Mouse (Mus musculus): ENCODE data around the gene Nudc.
A peak's percentile ranks its signal among the peaks of the same experiment; 100 is the strongest.

Nudc gene

DNA sequence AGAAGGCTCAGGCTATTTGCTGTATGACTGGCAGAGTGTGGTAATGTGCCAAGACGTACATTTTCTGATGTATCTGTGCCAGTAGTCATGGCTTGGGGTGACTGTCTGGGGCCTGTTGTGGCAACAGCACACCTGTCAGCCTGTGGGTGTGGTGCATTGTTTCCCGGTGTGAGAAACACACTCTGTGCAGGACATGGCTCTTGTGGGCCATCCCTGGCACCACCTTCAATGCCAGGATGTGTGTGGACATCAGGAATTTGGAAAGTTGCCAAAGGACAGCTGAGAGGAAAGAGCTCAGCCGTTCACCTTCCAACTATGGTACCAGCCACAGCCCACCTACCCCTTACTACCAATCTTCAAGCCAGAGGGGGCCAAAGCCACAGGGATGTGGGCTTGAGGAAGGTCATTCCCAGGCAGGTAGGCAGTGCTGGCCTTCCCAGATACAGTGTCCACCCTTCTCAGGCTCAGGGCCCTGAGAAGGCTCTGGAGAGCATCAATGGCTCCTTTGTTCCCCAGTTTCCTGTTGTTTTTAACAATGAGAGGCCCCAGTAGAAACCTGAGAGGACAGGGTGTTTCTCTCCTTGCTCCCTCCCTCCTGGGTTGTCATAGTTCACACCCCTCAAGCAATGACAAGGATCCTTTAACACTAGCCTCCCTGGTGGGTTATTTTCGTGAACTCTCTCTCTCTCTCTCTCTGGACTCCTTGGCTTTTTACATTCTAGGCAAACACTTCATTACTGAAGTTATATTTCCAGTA, 56.1 kb downstream of the Nudc start:
- no peak for DNase-seq (ENCODE audit: low spot score)

- no peak for DNase-seq (ENCODE audit: low spot score)
These were observed 57.0 kb downstream of the Nudc start for GRCm38 (mm10) chr4:133488619-133489392.

DNA sequence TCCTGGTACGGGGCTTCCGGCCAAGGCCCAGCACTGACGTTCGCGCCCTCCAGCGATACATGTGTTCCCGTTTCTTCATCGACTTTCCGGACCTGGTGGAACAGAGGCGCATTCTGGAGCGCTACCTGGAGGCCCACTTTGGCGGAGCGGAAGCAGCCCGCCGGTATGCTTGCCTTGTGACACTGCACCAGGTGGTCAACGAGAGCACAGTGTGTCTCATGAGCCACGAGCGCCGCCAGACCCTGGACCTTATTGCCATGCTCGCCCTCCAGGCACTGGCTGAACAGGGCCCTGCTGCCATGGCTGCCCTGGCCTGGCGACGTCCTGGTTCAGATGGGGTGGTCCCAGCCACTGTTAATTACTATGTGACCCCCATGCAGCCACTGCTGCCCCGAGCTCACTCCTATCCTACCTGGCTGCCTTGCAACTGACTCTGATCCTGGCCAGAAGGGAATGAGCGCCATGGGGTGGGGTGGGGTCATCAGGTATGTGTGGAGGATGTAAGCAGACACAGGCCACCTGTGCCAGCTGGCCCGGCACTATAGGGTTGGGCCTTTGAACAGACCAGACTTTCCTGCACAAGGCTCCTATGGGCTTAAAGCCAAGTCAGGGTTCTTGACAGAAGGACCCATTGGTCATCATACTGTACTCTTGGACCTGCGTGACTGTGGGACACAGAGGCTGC, 59.0 kb downstream of the Nudc start:
- DNase-seq (ENCODE audit: low spot score) = no peak

GRCm38 (mm10) chr4:133485691-133486425, 59.9 kb downstream of the Nudc start:
- DNase-seq (ENCODE audit: low spot score) = no peak

DNA sequence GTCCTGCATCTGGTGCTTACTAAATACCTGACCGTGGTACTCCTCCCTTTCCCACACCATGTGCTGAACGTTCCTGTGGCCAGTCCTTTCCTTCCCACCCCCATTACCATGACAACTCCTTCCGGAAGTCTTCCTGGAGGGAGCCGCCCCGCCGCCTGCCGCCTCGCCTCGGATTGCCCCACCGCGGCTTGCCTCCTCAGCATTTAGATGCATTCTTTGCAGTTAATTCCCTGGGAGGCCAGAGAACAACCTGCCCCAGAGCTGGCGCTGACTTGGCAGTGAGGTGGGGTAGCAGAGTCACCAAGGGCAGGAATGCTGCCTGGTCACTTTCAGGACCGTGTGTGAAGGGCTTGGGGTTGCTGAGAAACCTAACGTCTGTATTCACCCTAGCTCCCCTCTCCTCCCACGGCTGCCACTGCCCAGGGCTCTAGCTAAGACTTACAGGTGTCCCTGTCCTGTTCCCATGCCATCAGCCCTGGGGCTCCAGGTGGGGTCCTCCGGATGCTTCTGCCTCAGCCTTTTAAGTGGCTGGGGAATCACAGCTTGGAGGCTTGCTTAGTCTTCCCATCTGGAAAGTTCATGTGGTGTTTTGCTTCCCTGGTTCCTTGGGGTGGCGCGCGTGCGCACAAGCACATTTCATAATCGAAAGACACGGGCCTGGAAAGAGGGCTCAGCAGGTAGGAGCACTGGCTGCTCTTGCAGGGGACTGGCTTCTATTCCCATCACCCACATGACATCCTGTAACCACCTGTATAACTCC, 61.4 kb downstream of the Nudc start:
- DNase-seq (ENCODE audit: low spot score) = peak; percentile 45

All from ovary, postnatal 36 days (tissue).